Mouse (Mus musculus): ENCODE results near the gene Zfp523.

DNA sequence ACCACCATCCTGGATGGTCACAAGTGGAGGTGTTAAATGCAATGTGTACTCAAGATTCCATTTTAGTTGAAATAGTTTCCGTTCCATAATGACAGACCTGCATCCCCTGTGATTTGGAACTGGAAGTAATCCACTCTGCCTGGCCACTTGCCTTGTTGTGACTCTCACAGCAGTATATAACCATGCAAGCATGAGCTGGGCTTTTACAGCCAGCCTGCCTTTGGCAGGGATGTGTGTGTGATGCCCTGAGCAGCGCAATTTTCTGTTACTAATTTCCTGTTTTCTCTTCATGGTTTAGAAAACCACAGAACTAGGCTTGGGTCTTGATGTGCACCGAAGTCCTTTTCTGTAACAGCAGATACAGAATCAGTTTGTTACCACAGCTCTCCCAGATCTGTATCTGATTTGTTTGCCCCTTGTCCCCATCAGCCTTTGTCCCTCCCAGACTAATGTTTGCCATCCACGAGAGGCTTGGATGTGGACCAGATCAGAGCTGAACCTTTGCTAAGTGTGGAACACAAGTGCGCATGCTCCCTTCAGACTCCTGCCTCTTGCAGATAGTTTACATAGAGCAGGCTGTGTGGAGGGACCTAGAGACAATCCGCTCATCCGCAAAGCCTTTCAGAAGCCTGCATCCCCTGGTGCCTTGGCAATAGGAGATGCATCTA is 8.2 kb downstream of the Zfp523 start:
- no peak for TF ChIP-seq POLR2A (IDR thresholded peaks at IDR 0.05; ENCODE audit: low read depth, low read length)
- no peak for TF ChIP-seq CTCF (IDR thresholded peaks at IDR 0.05; ENCODE audit: borderline replicate concordance, insufficient read depth, low read length)
